Mouse (Mus musculus): ENCODE data around the gene Zfp446. TPM values are rescaled to one million over a fixed set of nuclear protein-coding genes. Genes with fewer than 3 reads are reported as not detected.
"Not testable (repeated sequence)": the region's sequence is repeated elsewhere in the genome, so short reads cannot be mapped to it uniquely, and the experiment has no call there.

The Zfp446 gene
- polyA plus RNA-seq (2016; fragmentation: Nextera tagmentation; extraction: Ambion mirVana) = 15.3 and 15.7 TPM in 2 replicates

GRCm38 (mm10) chr7:12977682-12978389, at the start of gene Zfp446:
Gene Zfp446 (plus strand): TSS chr7:12977848.
- no peaks in the 10 kb centered on the region for H3K27me3 ChIP-seq
- H3K4me2 ChIP-seq = peak within 1 kb of the TSS; percentile 66
- under 1% methylated on average over 49 of the region's 49 CpGs for WGBS
- H3K9ac ChIP-seq = peak within 1 kb of the TSS; percentile 65
- H3K27ac ChIP-seq = peak within 1 kb of the TSS; percentile 92
- peak within 1 kb of the TSS; percentile 63 for H3K4me3 ChIP-seq (replicated peaks)
- ATAC-seq (ENCODE audit: low FRiP score) = peak; percentile 99
- H3K4me1 ChIP-seq = peaks cover 16% of the 10 kb centered on the region
- 0 out of 2 replicates have a peak, but pooled peaks cover 5% of the 10 kb centered on the region for H3K36me3 ChIP-seq (replicated peaks)
- no peaks in the 10 kb centered on the region for H3K9me3 ChIP-seq

DNA sequence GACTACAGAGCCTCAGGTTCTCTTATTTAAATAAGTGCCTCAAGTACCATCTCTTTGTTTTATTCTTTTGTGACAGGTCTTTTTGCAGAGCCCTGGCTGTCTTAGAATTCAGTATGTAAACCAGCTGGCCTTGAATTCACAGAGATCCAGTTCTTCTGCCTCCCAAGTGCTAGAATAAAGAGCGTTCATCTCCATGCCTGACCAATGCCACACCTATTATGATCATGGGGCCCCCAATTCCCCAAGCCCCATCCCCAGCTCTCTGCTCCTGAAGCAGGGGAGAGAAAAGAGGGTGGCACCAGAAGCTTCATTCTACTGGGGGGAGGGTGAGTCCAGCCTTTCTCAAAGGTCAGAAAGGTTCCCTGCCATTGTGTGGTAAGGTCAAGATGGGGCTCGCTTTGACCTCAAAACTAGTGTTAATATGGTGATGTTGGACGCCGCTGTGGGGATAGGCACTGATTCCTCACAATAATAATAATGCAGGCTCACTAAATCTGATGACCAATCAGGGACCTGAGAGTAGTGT, 44.0 kb upstream of the Zfp446 start:
- WGBS = 65% methylated on average over 4 of the region's 4 CpGs
- ATAC-seq (ENCODE audit: low FRiP score) = no peak
- Histone ChIP-seq H3K4me2 (no peak overlapping the region), H3K4me1 (no peaks in the 10 kb centered on the region), H3K27me3 (peaks cover 10% of the 10 kb centered on the region), H3K36me3 (replicated peaks) (0 out of 2 replicates have a peak, but pooled peaks cover 4% of the 10 kb centered on the region), H3K27ac (no peak overlapping the region), H3K9ac (no peak overlapping the region), H3K4me3 (replicated peaks) (no peak overlapping the region), H3K9me3 (no peaks in the 10 kb centered on the region)

DNA sequence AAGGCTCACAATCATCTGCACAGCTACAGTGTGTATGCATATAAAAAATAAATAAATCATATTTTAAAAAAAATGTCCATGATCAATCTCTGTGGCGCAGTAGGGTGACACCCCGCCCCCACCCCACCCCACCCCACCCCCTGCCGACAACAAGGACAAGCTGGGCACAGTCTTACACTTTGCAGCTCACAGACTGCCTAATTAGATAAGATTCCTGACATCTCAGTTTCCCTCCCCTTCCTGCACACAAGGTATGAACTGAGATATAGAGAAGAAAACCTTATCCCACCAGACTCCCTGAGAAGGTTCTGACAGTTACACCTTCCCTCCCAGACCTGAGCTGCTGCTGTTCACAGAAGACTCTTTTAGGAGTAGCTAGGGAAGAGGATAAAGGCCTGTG, 42.8 kb upstream of the Zfp446 start:
- H3K27me3 ChIP-seq = peaks cover 3% of the 10 kb centered on the region; the same call in 1 of the 2 replicates
- WGBS = 77% methylated on average over 3 of the region's 3 CpGs
- no peak overlapping the region for H3K4me2 ChIP-seq
- ATAC-seq (ENCODE audit: low FRiP score) = no peak
- no peak overlapping the region for H3K9ac ChIP-seq
- no peak overlapping the region for H3K4me3 ChIP-seq (replicated peaks)
- no peak overlapping the region for H3K27ac ChIP-seq
- H3K9me3 ChIP-seq = no peaks in the 10 kb centered on the region
- no peaks in the 10 kb centered on the region for H3K36me3 ChIP-seq (replicated peaks)
- H3K4me1 ChIP-seq = no peaks in the 10 kb centered on the region

GRCm38 (mm10) chr7:12937254-12937803, 40.3 kb upstream of the Zfp446 start:
- WGBS = 79% methylated on average over 4 of the region's 4 CpGs
- not testable (repeated sequence) for ATAC-seq (ENCODE audit: low FRiP score); H3K4me2 ChIP-seq; H3K4me3 ChIP-seq (replicated peaks); H3K9ac ChIP-seq; H3K27me3 ChIP-seq; H3K4me1 ChIP-seq; H3K9me3 ChIP-seq; H3K27ac ChIP-seq; H3K36me3 ChIP-seq (replicated peaks)

GRCm38 (mm10) chr7:12940599-12940998, 37.0 kb upstream of the Zfp446 start:
- H3K27me3 ChIP-seq = 0 out of 2 replicates have a peak, but pooled peaks cover 3% of the 10 kb centered on the region
- no peak overlapping the region for H3K27ac ChIP-seq
- 87% methylated on average over 4 of the region's 4 CpGs for WGBS
- ATAC-seq (ENCODE audit: low FRiP score) = no peak
- no peaks in the 10 kb centered on the region for H3K9me3 ChIP-seq
- H3K9ac ChIP-seq = no peak overlapping the region
- no peak overlapping the region for H3K4me3 ChIP-seq (replicated peaks)
- H3K36me3 ChIP-seq (replicated peaks) = no peaks in the 10 kb centered on the region
- no peaks in the 10 kb centered on the region for H3K4me1 ChIP-seq
- H3K4me2 ChIP-seq = no peak overlapping the region

DNA sequence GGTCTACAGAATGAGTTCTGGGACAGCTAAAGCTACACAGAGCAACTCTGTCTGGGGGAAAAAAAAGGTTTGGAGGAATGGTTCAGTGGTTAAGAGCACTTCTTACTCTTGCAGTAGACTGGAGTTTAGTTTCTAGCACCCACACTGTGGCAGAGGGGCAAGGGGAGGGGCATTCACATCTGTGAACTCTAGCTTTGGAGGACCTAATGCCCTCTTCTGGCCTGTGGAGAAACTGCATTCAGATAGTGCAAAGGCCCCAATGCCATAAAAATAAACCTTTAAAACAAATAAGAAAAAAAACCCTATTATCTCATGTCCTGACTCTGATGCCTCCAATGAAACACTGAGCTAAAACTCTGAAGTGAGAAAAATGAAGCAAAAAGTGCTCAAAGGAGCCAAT, 34.2 kb upstream of the Zfp446 start:
- Histone ChIP-seq H3K4me3 (replicated peaks) (no peak overlapping the region), H3K36me3 (replicated peaks) (no peaks in the 10 kb centered on the region), H3K9me3 (no peaks in the 10 kb centered on the region), H3K4me1 (no peaks in the 10 kb centered on the region), H3K27me3 (no peaks in the 10 kb centered on the region; the same call in 1 of the 2 replicates), H3K27ac (no peak overlapping the region), H3K9ac (no peak overlapping the region), H3K4me2 (no peak overlapping the region)
- ATAC-seq (ENCODE audit: low FRiP score) = no peak

DNA sequence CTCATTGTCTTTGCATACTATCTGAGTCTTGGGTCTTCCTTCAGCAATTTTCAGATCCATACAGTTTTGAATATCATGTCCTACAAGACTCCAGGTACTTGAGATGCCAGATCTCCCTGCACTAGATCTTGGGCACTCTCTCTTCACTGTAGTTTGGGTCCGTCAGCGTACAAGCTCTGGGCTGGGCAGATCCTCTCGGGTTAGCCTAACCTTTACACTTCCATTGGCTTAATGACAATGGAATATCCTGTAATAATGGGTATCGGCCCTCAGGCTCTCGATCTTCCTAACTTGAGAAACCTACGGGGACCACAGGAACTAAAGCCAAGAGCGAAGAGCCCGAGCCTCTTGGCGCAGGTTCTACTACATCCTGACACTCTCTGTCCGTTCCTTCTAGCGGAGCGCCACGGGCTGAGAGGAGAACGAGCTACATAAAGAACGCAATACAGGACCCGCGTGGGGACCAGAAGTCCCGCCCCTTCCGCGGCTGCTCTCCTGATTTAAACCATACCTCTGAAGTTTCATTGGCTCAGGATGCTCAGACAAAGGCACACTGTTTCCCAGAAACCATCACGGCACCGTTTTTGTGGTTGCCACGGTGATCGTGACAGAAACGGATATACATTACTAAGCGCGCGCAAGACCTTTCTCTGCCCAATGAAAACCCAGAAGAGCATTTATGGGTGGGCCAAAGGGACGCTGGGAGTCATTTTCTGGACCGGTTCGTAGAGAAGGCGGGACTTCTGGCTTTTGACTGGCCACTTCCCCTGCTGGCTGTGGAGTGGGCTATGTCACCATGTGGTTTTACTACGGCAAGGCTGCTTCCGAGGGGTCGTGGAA, 28.4 kb upstream of the Zfp446 start:
- Histone ChIP-seq H3K9me3 (no peaks in the 10 kb centered on the region), H3K4me3 (replicated peaks) (peak overlapping the region; percentile 42), H3K36me3 (replicated peaks) (no peaks in the 10 kb centered on the region), H3K27ac (peak overlapping the region; percentile 86), H3K4me2 (peak overlapping the region; percentile 69), H3K9ac (peak overlapping the region; percentile 58), H3K27me3 (no peaks in the 10 kb centered on the region; the same call in 1 of the 2 replicates), H3K4me1 (peaks cover 13% of the 10 kb centered on the region)
- 12% methylated on average over 35 of the region's 35 CpGs for WGBS
- ATAC-seq (ENCODE audit: low FRiP score) = peak; percentile 97

DNA sequence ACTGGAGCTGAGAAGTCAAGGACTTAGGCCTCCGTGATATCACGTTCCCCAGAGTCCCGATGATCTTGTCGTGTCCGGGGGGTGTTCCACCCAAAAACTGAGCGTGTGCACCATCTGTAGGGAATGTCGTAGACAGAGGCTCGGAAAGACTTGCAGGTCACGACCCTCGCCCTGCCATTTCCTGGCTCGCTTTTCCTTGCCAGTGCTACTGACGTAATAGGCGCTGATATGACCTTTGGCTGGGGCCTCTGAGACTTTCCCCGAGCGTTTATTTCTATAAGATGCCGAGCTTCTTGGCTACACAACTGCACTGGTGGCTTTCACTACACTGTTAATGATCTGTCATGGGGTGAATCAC, 27.8 kb upstream of the Zfp446 start:
- no peak for ATAC-seq (ENCODE audit: low FRiP score)
- WGBS = 9% methylated on average over 16 of the region's 16 CpGs
- Histone ChIP-seq H3K4me3 (replicated peaks) (peak overlapping the region; percentile 42), H3K27ac (peak overlapping the region; percentile 78), H3K9ac (peak overlapping the region; percentile 58), H3K9me3 (no peaks in the 10 kb centered on the region), H3K4me1 (peaks cover 13% of the 10 kb centered on the region), H3K27me3 (no peaks in the 10 kb centered on the region; the same call in 1 of the 2 replicates), H3K4me2 (peak overlapping the region; percentile 69), H3K36me3 (replicated peaks) (no peaks in the 10 kb centered on the region)

DNA sequence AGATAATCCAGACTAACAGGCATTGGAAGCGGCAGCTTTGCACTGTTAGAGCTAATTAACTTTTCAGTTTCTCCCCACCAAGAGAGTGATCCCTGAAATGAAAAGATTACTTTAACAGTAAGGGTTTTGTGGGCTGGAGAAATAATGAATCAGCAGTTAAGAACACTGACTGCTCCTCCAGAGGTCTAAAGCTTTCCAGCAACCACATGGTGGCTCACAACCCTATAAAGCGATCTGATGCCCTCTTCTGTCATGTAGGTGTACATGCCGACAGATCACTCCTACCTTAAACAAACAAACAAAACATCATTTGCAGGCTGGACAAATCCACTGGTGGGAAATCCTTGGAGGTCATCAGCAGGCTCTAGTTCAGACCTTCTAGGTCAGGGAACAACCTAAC, 22.8 kb upstream of the Zfp446 start:
- no peak overlapping the region for H3K4me3 ChIP-seq (replicated peaks)
- ATAC-seq (ENCODE audit: low FRiP score) = no peak
- no peaks in the 10 kb centered on the region for H3K27me3 ChIP-seq
- H3K4me2 ChIP-seq = no peak overlapping the region
- H3K9me3 ChIP-seq = no peaks in the 10 kb centered on the region
- H3K4me1 ChIP-seq = peaks cover 7% of the 10 kb centered on the region
- no peak overlapping the region for H3K27ac ChIP-seq
- H3K36me3 ChIP-seq (replicated peaks) = no peaks in the 10 kb centered on the region
- WGBS = 64% methylated on average over 3 of the region's 3 CpGs
- no peak overlapping the region for H3K9ac ChIP-seq

DNA sequence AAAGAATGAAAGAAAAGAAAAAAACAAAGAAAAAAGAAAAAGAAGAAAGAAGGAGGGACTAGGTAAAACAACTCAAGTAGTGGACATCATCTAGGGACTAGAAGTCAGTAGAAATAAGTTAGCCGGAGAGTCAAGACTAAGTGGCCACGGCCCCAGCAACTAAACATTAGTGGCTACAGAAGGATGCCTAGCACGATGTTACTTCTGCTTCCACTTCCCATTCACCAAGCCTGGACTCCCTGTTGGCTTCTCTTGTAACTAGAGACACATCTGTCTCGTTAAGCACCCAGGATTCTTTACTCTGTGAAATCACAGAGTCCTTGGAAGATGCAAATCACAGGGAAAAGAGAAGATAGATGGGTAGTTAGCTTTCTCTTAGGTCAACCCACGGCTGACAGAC, 20.1 kb upstream of the Zfp446 start:
- Histone ChIP-seq H3K4me3 (replicated peaks) (no peak overlapping the region), H3K9ac (no peak overlapping the region), H3K4me1 (peaks cover 5% of the 10 kb centered on the region; the same call in 1 of the 2 replicates), H3K36me3 (replicated peaks) (no peaks in the 10 kb centered on the region), H3K4me2 (no peak overlapping the region), H3K27me3 (no peaks in the 10 kb centered on the region), H3K27ac (no peak overlapping the region), H3K9me3 (no peaks in the 10 kb centered on the region)
- no peak for ATAC-seq (ENCODE audit: low FRiP score)
- WGBS = 70% methylated on average over 5 of the region's 5 CpGs

DNA sequence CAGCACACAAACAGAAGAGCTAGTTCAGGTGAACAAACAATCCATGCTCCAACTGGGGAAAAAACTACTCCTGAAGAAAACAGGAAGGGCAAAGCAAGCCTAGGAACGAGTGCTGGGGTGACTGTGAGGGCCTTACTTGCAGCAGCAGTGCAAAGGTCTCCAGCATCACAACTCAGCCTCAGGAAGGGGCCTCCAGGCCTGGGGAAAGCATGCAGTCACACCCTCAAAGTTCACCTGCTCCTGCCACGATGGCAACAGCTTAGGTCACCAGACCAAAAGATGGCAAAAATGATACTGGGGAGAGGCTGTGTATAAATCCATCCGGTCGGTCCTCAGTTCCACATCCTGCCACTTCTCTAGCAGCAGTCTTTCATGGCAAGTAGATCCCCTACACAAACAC, 18.7 kb upstream of the Zfp446 start:
- Histone ChIP-seq H3K27me3 (no peaks in the 10 kb centered on the region), H3K9me3 (no peaks in the 10 kb centered on the region), H3K4me3 (replicated peaks) (no peak overlapping the region), H3K27ac (no peak overlapping the region), H3K4me1 (peaks cover 5% of the 10 kb centered on the region; the same call in 1 of the 2 replicates), H3K9ac (no peak overlapping the region), H3K36me3 (replicated peaks) (no peaks in the 10 kb centered on the region), H3K4me2 (no peak overlapping the region)
- 82% methylated on average over 4 of the region's 4 CpGs for WGBS
- no peak for ATAC-seq (ENCODE audit: low FRiP score)

- 12% methylated on average over 4 of the region's 4 CpGs for WGBS
- Histone ChIP-seq H3K4me1 (peaks cover 6% of the 10 kb centered on the region; the same call in 1 of the 2 replicates), H3K9ac (no peak overlapping the region), H3K4me2 (no peak overlapping the region), H3K36me3 (replicated peaks) (no peaks in the 10 kb centered on the region), H3K27me3 (no peaks in the 10 kb centered on the region), H3K9me3 (no peaks in the 10 kb centered on the region), H3K27ac (no peak overlapping the region), H3K4me3 (replicated peaks) (no peak overlapping the region)
- ATAC-seq (ENCODE audit: low FRiP score) = no peak
Observed at GRCm38 (mm10) chr7:12959718-12960117, 17.9 kb upstream of the Zfp446 start.
